Mouse (Mus musculus) small intestine, adult 2 months (tissue): ENCODE results near the gene Eef1a1.

ENCODE experiments used
- CTCF ChIP-seq: fragments of 200-500 bp; IDR thresholded peaks from 2 replicates; pipeline ENCODE4 v1.5.1; 2012; ENCODE audit warnings: low read depth, mild to moderate bottlenecking, control low read depth, inconsistent platforms, low read length, moderate library complexity, mixed read lengths; ENCODE audit not compliant: insufficient replicate concordance, insufficient read length; ENCODE audit errors: extremely low read depth
- POLR2A ChIP-seq: fragments of 200-500 bp; IDR thresholded peaks from 2 replicates; pipeline ENCODE4 v1.6.1; 2012; ENCODE audit warnings: low read depth, mild to moderate bottlenecking, control low read depth, inconsistent platforms, low read length, moderate library complexity

GRCm38 (mm10) chr9:78500386-78500785, 11.4 kb upstream of the Eef1a1 start:
- TF ChIP-seq CTCF, result no peak
- no peak for TF ChIP-seq POLR2A
